Mouse (Mus musculus) kidney, adult 2 months (tissue): ENCODE measurements around the gene Il5ra.

ENCODE experiments used
- CTCF ChIP-seq: fragments of 200-500 bp; conservative IDR thresholded peaks from 2 replicates; pipeline ENCODE4 v1.5.1; 2011; ENCODE audit warnings: low read depth, mild to moderate bottlenecking, control low read depth, low read length, moderate library complexity, mixed read lengths; ENCODE audit not compliant: insufficient read depth, insufficient read length
- POLR2A ChIP-seq: fragments of 200-500 bp; IDR thresholded peaks from one replicate; pipeline ENCODE4 v1.6.1; 2011; ENCODE audit warnings: low read depth, low read length, control low read depth

GRCm38 (mm10) chr6:106725642-106726041 lies 23.2 kb downstream of the Il5ra start:
- TF ChIP-seq POLR2A (no peak), CTCF (no peak)
